Mouse (Mus musculus) G1E (cell line): ENCODE results near the gene N4bp3.
A peak's percentile ranks its signal among the peaks of the same experiment; 100 is the strongest.

Experiments
- CTCF ChIP-seq: IDR thresholded peaks from 2 replicates; pipeline ENCODE4 v1.5.1; 2012; ENCODE audit warnings: low read depth, low read length, inconsistent platforms, mixed read lengths
- GATA1 ChIP-seq: IDR thresholded peaks from 2 replicates; pipeline ENCODE4 v1.6.1; 2012; ENCODE audit warnings: borderline replicate concordance, low read length, inconsistent platforms, mixed read lengths
- GATA2 ChIP-seq: IDR thresholded peaks from 2 replicates; pipeline ENCODE4 v1.6.1; 2012; ENCODE audit warnings: low read depth, low read length, inconsistent platforms, borderline replicate concordance
- POLR2AphosphoS5 ChIP-seq: IDR thresholded peaks from 2 replicates; pipeline ENCODE4 v1.6.1; 2012; ENCODE audit warnings: low read depth, low read length, inconsistent platforms; ENCODE audit not compliant: insufficient replicate concordance
- TAL1 ChIP-seq: conservative IDR thresholded peaks from 2 replicates; pipeline ENCODE4 v1.6.1; 2012; ENCODE audit warnings: low read depth, low read length, inconsistent platforms, mixed read lengths

GRCm38 (mm10) chr11:51617693-51618092, 32.9 kb downstream of the N4bp3 start:
- TF ChIP-seq CTCF (peak; percentile 80), GATA1 (no peak), TAL1 (no peak), POLR2AphosphoS5 (no peak), GATA2 (no peak)
